Mouse (Mus musculus) lung, embryonic 16.5 days (tissue): ENCODE results near the gene Hoxc10. TPM values are rescaled to one million over a fixed set of nuclear protein-coding genes. Genes with fewer than 3 reads are reported as not detected.

Experiments
- ATAC-seq: fragments of 200-750 bp; cut with Nextera tagmentation; 2 replicates; pipeline ENCODE4 v1.8.0; 2017; ENCODE audit warnings: low read depth, mild to moderate bottlenecking, moderate library complexity
- H3K27ac ChIP-seq: fragments of 300-500 bp; sonication (generic); 2 replicates; pipeline ENCODE4 v1.5.1; 2014; ENCODE audit warnings: mild to moderate bottlenecking, control low read depth, low read length
- H3K27me3 ChIP-seq: fragments of 300-500 bp; sonication (generic); 2 replicates; pipeline ENCODE4 v1.6.1; 2014; ENCODE audit warnings: low read depth, low read length, mixed read lengths; ENCODE audit not compliant: control insufficient read depth, insufficient read depth
- H3K36me3 ChIP-seq: fragments of 300-500 bp; sonication (generic); 2 replicates; pipeline ENCODE4 v1.6.1; 2014; ENCODE audit warnings: low read length; ENCODE audit not compliant: control insufficient read depth, insufficient read depth
- H3K4me1 ChIP-seq: fragments of 300-500 bp; sonication (generic); replicated peaks from 2 replicates; pipeline ENCODE4 v1.6.1; 2014; ENCODE audit warnings: low read length, mixed read lengths; ENCODE audit not compliant: control insufficient read depth, insufficient read depth
- H3K4me2 ChIP-seq: fragments of 300-500 bp; sonication (generic); 2 replicates; pipeline ENCODE4 v1.6.1; 2014; ENCODE audit warnings: low read depth, low read length, control low read depth
- H3K4me3 ChIP-seq: fragments of 300-500 bp; sonication (generic); 2 replicates; pipeline ENCODE4 v1.5.1; 2014; ENCODE audit warnings: mild to moderate bottlenecking, low read length, control low read depth
- H3K9ac ChIP-seq: fragments of 300-500 bp; sonication (generic); 2 replicates; pipeline ENCODE4 v1.6.1; 2014; ENCODE audit warnings: low read length, control low read depth
- H3K9me3 ChIP-seq: fragments of 300-500 bp; sonication (generic); 2 replicates; pipeline ENCODE4 v1.6.1; 2016; ENCODE audit warnings: low read length; ENCODE audit not compliant: control insufficient read depth
- WGBS: fragments of 180-500 bp; shearing (Covaris S2); extraction: QIAGEN DNeasy Blood & Tissue Kit; methylation state at CpG from one replicate; pipeline ENCODE4 v1.1.7; 2014; 5-methylcytosine and 5-hydroxymethylcytosine counted together
- polyA plus RNA-seq: library from polyadenylated mRNA; unstranded; fragments of >200 nt; fragmentation: Nextera tagmentation; extraction: Ambion mirVana; gene quantifications from 2 replicates; pipeline ENCODE4 v1.2.1, GENCODE M21; 2015

Hoxc10 gene
- polyA plus RNA-seq, 1 experiment from 2014 or later, result not detected

DNA sequence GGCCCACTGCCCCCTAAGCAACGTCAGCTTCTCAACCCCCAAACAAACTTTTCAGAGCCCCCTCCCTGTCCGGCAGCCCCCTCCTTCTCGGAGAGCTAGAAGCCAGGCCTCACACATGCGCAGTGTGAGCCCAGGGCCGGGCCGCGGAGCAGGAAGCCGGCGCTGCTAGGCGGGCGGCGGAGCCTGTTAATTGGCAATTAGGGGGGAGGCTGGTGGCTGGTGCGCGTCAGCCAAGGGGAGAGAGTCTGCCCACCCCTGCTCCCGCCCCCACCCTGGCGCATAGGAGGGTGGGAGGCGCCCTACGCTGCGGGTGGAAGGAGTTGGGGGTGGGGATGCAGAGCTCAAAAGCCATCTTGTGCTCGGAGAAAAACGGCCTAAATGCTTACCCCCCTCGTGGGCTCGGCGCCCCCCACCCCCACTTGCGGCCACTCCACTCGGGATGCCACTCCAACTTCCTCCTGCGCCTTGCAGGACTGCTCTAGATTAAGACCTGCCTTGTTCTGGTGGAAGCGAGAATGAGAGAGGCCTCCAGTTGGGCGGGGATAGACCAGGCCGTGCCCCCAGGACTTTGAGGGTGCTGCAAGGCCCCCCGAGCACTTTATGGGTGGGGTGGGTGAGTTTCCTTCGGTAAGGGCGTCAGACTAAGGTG is 32.7 kb downstream of the Hoxc10 start:
- Histone ChIP-seq H3K36me3 (no peaks in the 10 kb centered on the region), H3K27ac (no peak overlapping the region), H3K27me3 (peaks cover 95% of the 10 kb centered on the region), H3K9me3 (no peaks in the 10 kb centered on the region), H3K4me3 (peak overlapping the region; percentile 46), H3K9ac (peak overlapping the region; percentile 17; the same call in 1 of the 2 replicates), H3K4me2 (peak overlapping the region; percentile 62), H3K4me1 (no peaks in the 10 kb centered on the region; the same call in 1 of the 2 replicates)
- under 1% methylated on average over 33 of the region's 33 CpGs for WGBS
- ATAC-seq, result peak; percentile 47; the same call in 1 of the 2 replicates

DNA sequence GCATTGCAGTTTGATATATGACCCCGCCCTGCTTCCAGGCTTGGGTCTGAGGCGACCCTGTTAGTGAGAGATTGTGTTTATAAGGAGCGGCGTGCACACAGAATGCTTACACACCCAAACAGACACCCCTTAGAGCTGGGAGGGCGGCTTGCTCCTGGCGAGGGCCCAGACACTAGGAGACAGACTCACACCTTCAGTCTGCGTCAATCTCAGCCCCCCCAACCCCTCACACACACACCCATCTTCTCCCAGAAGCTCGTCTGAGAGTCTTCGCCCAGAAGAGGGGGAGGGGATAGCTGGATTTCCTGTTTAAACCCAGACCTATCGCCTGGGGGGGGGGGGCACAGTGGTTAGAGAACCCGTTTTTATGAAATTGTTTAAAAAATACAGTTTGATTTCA is 33.4 kb downstream of the Hoxc10 start:
- 0 out of 2 replicates have a peak, but pooled peaks have one; percentile 16 for ATAC-seq
- 0 out of 2 replicates have a peak overlapping the region, but pooled peaks have one; percentile 62 for H3K4me2 ChIP-seq
- 5% methylated on average over 11 of the region's 11 CpGs for WGBS
- H3K9ac ChIP-seq, result no peak overlapping the region
- H3K9me3 ChIP-seq, result no peaks in the 10 kb centered on the region
- H3K27me3 ChIP-seq, result peaks cover 95% of the 10 kb centered on the region
- H3K4me1 ChIP-seq, result no peaks in the 10 kb centered on the region; the same call in 1 of the 2 replicates
- H3K27ac ChIP-seq, result no peak overlapping the region
- no peaks in the 10 kb centered on the region for H3K36me3 ChIP-seq
- no peak overlapping the region for H3K4me3 ChIP-seq

DNA sequence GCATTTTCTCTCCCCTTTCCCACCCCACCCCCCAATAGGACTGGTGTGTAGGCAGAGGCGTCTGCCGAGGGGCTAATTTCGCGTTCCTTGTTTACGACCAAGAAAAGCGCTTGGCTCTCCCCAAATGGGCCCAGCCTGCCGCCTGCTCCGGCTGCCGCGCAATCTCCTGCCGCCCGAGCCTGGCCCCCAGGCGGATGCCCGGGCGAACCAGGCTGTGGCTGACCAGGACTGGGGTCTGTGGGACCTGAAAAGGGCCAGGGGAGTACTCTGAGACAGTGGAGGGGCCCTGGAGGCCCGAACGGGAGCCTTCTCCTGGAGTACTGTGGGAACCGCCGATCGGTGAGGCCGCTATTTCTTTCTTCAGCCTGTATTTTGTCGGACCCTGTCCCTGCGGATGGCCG is 33.9 kb downstream of the Hoxc10 start:
- no peak overlapping the region for H3K9ac ChIP-seq
- no peaks in the 10 kb centered on the region for H3K36me3 ChIP-seq
- peaks cover 95% of the 10 kb centered on the region for H3K27me3 ChIP-seq
- no peak for ATAC-seq
- under 1% methylated on average over 24 of the region's 24 CpGs for WGBS
- no peaks in the 10 kb centered on the region for H3K9me3 ChIP-seq
- no peak overlapping the region for H3K27ac ChIP-seq
- H3K4me3 ChIP-seq, result no peak overlapping the region
- H3K4me2 ChIP-seq, result peak overlapping the region; percentile 30
- H3K4me1 ChIP-seq, result no peaks in the 10 kb centered on the region; the same call in 1 of the 2 replicates

DNA sequence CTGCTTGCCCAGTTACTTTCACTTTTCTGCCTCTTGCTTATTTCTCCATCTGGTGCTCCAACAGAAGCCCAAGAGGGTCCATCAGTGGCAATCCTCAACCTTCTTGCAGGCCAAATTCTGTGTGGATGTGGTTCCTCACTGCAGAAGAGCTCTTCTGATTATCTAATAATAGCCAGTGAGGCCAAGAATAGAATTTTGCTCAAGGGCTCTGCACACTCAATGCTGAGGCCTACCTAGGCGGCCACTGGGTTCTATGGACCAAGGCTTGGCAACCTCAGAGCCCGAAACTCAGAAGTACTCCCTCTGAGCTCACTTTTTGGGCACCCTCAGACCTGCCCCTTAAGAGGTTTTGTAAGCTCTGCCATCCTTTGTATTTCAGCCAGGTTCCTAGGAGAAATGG is 34.8 kb downstream of the Hoxc10 start:
- 24% methylated on average over 2 of the region's 2 CpGs for WGBS
- no peak overlapping the region for H3K4me2 ChIP-seq
- ATAC-seq, result no peak
- no peaks in the 10 kb centered on the region for H3K9me3 ChIP-seq
- no peaks in the 10 kb centered on the region; the same call in 1 of the 2 replicates for H3K4me1 ChIP-seq
- no peaks in the 10 kb centered on the region for H3K36me3 ChIP-seq
- H3K9ac ChIP-seq, result no peak overlapping the region
- no peak overlapping the region for H3K27ac ChIP-seq
- H3K4me3 ChIP-seq, result no peak overlapping the region
- H3K27me3 ChIP-seq, result peaks cover 95% of the 10 kb centered on the region

DNA sequence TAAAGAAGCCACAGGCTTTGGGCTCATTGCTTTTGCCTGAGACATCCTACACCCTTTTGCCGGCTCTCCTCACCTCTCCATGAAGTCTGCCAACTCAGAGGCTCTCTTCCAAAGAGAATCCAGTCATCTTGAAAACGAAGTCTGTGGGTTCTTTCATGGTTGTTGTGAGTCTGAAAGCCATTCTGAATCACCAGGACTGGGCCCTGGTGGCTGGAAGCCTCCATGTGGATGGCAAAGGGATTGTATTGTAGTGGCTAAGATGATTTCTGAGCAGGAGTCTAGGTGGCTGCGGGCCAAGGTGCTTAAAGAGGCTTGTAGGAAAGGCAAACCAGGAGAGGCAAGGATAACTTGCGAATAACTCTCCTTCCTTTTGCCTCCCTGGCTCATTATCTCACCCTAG is 35.6 kb downstream of the Hoxc10 start:
- Histone ChIP-seq H3K4me3 (no peak overlapping the region), H3K4me1 (no peaks in the 10 kb centered on the region; the same call in 1 of the 2 replicates)

DNA sequence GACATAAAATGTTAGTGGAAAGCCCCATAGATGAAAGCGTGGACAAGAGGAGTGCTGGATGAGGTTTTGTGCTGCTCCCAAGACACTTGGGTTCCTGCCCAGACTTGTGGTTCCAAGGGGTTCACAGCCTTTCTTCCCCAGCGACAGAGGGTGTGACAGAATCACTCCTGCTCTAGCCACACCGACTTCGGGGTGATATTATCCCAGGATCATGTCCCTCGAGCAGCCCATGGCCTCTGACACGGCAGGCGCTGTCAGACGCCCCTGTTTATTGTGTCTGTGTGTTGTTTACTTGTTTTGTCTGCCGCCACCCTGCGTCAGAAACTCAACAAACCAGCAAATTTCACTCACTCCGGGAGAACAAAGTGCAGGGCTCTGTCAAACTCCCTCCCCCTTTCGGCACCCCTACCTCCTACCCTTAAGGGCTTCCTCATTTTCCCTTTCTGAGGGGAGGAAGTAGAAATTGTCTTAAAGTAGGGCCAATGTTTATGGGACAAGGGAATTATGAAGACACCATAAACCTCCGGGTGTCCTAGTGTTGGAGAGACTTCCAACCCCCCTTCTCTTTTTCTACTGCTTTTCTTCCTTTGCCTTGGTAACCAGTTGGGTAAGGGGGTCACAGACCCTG is 36.3 kb downstream of the Hoxc10 start:
- Histone ChIP-seq H3K4me2 (no peak overlapping the region), H3K27ac (no peak overlapping the region), H3K4me1 (no peaks in the 10 kb centered on the region; the same call in 1 of the 2 replicates), H3K27me3 (peaks cover 98% of the 10 kb centered on the region), H3K36me3 (no peaks in the 10 kb centered on the region), H3K4me3 (no peak overlapping the region), H3K9me3 (no peaks in the 10 kb centered on the region), H3K9ac (no peak overlapping the region)
- ATAC-seq, result no peak
- WGBS, result 6% methylated on average over 13 of the region's 13 CpGs

More for the DNA sequence above, 35.6 kb downstream of the Hoxc10 start:
- Histone ChIP-seq H3K36me3 (no peaks in the 10 kb centered on the region), H3K27me3 (peaks cover 96% of the 10 kb centered on the region), H3K9me3 (no peaks in the 10 kb centered on the region), H3K27ac (no peak overlapping the region), H3K4me2 (no peak overlapping the region), H3K9ac (no peak overlapping the region)
- WGBS, result 22% methylated on average over 4 of the region's 4 CpGs
- no peak for ATAC-seq

DNA sequence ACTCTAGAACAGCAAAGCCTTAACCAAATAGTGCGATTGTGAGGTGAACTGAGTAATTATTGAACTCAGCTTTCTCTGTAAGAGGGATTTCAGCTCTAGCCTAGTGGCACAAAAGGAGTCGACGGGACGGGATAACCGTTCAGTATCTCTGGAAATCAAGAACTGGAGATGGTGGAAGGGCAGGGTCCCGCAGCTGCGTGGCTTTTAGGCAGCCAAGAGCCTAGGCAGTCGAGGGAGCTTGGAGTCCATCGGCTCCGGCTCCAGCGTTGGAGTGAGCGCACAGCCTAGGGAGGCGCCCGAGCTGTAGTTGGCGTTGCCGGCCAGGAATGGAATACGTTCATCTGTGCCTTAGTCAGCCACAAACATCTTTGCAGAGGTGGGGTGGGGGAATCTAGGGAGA is 38.7 kb downstream of the Hoxc10 start:
- Histone ChIP-seq H3K27me3 (peaks cover 98% of the 10 kb centered on the region), H3K36me3 (no peaks in the 10 kb centered on the region), H3K27ac (no peak overlapping the region), H3K9me3 (no peaks in the 10 kb centered on the region), H3K9ac (no peak overlapping the region), H3K4me2 (no peak overlapping the region), H3K4me1 (no peaks in the 10 kb centered on the region), H3K4me3 (no peak overlapping the region)
- no peak for ATAC-seq
- WGBS, result under 1% methylated on average over 17 of the region's 17 CpGs

DNA sequence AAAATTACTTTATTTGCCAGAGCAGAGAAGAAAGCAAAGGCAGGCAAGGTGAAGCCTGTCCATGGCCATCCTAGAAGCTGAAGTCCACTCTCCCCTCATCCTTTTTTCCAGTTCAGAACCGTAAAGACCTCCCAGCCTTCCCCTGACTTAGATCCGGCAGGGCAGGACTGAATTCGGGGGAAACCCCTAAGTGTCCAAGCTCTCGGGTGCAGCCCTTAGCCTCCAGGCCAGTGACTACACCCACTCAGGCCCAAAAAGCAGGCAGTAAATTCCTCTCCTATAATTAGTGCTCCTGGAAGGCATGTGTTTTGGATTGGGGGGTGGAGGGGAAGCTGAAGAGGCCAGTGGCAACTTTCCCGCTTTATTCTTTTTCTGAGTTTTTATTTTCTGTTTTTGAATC is 39.2 kb downstream of the Hoxc10 start:
- H3K4me2 ChIP-seq, result no peak overlapping the region
- no peaks in the 10 kb centered on the region for H3K36me3 ChIP-seq
- no peak overlapping the region for H3K27ac ChIP-seq
- no peaks in the 10 kb centered on the region for H3K9me3 ChIP-seq
- H3K27me3 ChIP-seq, result peaks cover 98% of the 10 kb centered on the region
- 7% methylated on average over 5 of the region's 5 CpGs for WGBS
- ATAC-seq, result no peak
- no peak overlapping the region for H3K4me3 ChIP-seq
- H3K9ac ChIP-seq, result no peak overlapping the region
- H3K4me1 ChIP-seq, result no peaks in the 10 kb centered on the region

DNA sequence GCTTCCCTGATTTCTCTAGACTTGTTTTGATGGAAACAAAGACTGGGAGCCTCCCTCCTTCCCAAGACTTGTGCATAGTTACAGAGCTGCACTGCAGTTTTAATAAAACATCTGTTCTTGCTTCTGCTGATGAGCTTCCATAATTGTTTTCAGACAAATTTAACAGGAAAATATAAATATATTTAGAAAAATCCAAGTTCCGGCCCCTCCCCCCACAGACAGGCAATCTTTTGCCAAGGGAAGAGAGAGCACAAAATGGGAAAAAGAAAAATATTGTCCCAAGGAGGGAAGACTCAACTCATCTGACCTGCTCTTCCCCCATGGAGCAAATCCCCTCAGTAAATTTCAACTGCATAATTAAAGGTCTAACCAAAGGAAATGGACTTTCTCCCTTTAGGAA is 39.7 kb downstream of the Hoxc10 start:
- no peak for ATAC-seq
- H3K36me3 ChIP-seq, result no peaks in the 10 kb centered on the region
- no peak overlapping the region for H3K4me3 ChIP-seq
- no peaks in the 10 kb centered on the region for H3K9me3 ChIP-seq
- H3K27me3 ChIP-seq, result peaks cover 98% of the 10 kb centered on the region
- H3K4me1 ChIP-seq, result no peaks in the 10 kb centered on the region
- no peak overlapping the region for H3K27ac ChIP-seq
- H3K4me2 ChIP-seq, result no peak overlapping the region
- WGBS, result 23% methylated on average over 1 of the region's 1 CpGs
- no peak overlapping the region for H3K9ac ChIP-seq
